Mouse (Mus musculus) cortical plate, adult 2 months (tissue): Measurements from ENCODE around the gene P4ha2. TPM values are rescaled to one million over a fixed set of nuclear protein-coding genes. Genes with fewer than 3 reads are reported as not detected.

Experiments used
- H3K27ac ChIP-seq: fragments of 200-500 bp; 2 replicates; pipeline ENCODE4 v1.5.1; 2012; ENCODE audit warnings: low read length, control low read depth, inconsistent platforms; ENCODE audit not compliant: insufficient read depth
- H3K4me1 ChIP-seq: fragments of 200-500 bp; 2 replicates; pipeline ENCODE4 v1.6.1; 2011; ENCODE audit warnings: low read length; ENCODE audit not compliant: control insufficient read depth, insufficient read depth
- H3K4me3 ChIP-seq: fragments of 200-500 bp; 2 replicates; pipeline ENCODE4 v1.5.1; 2011; ENCODE audit warnings: mild to moderate bottlenecking, low read length, control low read depth; ENCODE audit not compliant: insufficient read depth
- CTCF ChIP-seq: fragments of 200-500 bp; IDR thresholded peaks from 2 replicates; pipeline ENCODE4 v1.5.1; 2011; ENCODE audit warnings: mild to moderate bottlenecking, control low read depth, low read length; ENCODE audit not compliant: insufficient read depth; ENCODE audit errors: extremely low read depth
- POLR2A ChIP-seq: fragments of 200-500 bp; IDR thresholded peaks from 2 replicates; pipeline ENCODE4 v1.6.1; 2011; ENCODE audit warnings: mild to moderate bottlenecking, low read length, control low read depth; ENCODE audit not compliant: insufficient read depth; ENCODE audit errors: extremely low read depth
- polyA plus RNA-seq: library from polyadenylated mRNA; depleted of rRNA; stranded (reverse); fragments of >200 nt; gene quantifications from 2 replicates; pipeline ENCODE4 v1.2.3, GENCODE M21; 2012

P4ha2 gene
- polyA plus RNA-seq, 1 experiment, result 16.2 TPM

DNA sequence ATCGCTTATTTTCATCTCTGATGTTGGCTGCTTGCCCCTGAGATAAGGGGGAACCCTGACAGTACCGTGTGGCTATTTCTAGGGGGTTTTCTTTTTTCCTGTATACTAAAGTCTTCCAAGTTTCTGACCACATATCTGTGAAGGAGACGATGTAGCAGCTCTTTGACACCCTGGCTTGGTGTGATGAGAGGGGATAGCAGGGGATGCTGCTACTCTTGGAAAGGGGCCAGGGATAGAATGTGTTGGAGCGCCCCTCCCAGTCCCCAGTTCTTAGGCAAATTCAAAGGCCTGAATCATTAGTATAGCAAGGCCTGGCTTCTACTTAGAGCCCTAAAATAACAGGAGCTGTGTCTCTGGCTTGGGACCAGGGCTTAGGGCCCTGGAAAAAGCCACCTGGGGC lies 13.5 kb downstream of the P4ha2 start:
- peaks cover 5% of the 10 kb centered on the region for H3K4me1 ChIP-seq
- H3K27ac ChIP-seq, result peak overlapping the region; percentile 16
- no peak overlapping the region for H3K4me3 ChIP-seq
- TF ChIP-seq CTCF, result no peak
- TF ChIP-seq POLR2A, result no peak

GRCm38 (mm10) chr11:54114746-54115145 lies 14.9 kb downstream of the P4ha2 start:
- no peak overlapping the region for H3K4me3 ChIP-seq
- TF ChIP-seq POLR2A (no peak), CTCF (no peak)

DNA sequence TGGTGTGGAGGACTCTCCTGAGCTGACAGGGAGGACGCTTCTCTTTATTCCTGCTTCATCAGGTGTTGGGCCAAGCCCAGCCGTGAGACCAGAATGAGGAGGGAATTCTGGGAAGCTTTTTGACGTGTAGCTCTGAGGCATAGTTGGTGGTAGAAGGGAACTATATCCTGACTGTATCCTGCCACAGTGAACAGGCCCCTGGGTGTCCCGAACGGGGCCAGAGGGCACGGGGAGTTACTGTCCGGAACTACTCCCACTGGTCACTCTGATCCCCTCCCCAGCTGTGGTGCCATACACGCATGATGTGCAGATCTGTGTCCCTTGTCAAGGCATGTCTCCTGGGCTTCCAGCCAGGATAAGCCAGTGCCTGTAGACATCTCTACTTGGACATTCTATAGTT lies 15.4 kb downstream of the P4ha2 start:
- no peak overlapping the region for H3K27ac ChIP-seq
- TF ChIP-seq CTCF, result no peak
- TF ChIP-seq POLR2A, result no peak
- no peak overlapping the region for H3K4me3 ChIP-seq
- peaks cover 5% of the 10 kb centered on the region for H3K4me1 ChIP-seq

More at GRCm38 (mm10) chr11:54114746-54115145, 14.9 kb downstream of the P4ha2 start:
- H3K27ac ChIP-seq, result no peak overlapping the region
- peaks cover 5% of the 10 kb centered on the region for H3K4me1 ChIP-seq

DNA sequence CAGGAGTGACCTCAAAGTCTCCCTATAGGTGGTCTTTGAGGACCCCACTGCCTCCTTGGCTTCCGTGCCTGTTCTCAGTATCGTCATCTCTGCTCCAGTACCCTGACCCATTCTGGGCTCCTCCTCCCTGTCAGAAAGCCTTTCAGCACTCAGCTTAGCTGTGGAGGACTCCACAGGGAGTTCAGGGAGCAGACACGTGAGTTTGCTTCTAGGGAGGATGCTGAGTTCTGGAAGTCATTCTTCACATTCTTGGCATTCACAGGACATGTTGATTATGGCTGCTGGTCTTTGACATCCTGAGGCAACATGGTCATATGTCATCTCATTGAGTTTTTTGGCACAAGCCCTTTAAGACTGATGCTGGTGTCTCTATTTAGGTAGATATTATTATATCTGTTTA lies 16.0 kb downstream of the P4ha2 start:
- H3K4me3 ChIP-seq, result no peak overlapping the region
- no peak overlapping the region for H3K27ac ChIP-seq
- H3K4me1 ChIP-seq, result peaks cover 5% of the 10 kb centered on the region
- TF ChIP-seq POLR2A (no peak), CTCF (no peak)

- Histone ChIP-seq H3K27ac (no peak overlapping the region), H3K4me1 (peaks cover 5% of the 10 kb centered on the region), H3K4me3 (no peak overlapping the region)
- TF ChIP-seq POLR2A (no peak), CTCF (no peak)
Observed at GRCm38 (mm10) chr11:54116406-54116805, 16.5 kb downstream of the P4ha2 start.

- no peak overlapping the region for H3K27ac ChIP-seq
- TF ChIP-seq CTCF (no peak), POLR2A (no peak)
- H3K4me3 ChIP-seq, result no peak overlapping the region
- H3K4me1 ChIP-seq, result peaks cover 2% of the 10 kb centered on the region; the same call in 1 of the 2 replicates
Observed at GRCm38 (mm10) chr11:54117096-54117495, 17.2 kb downstream of the P4ha2 start.

DNA sequence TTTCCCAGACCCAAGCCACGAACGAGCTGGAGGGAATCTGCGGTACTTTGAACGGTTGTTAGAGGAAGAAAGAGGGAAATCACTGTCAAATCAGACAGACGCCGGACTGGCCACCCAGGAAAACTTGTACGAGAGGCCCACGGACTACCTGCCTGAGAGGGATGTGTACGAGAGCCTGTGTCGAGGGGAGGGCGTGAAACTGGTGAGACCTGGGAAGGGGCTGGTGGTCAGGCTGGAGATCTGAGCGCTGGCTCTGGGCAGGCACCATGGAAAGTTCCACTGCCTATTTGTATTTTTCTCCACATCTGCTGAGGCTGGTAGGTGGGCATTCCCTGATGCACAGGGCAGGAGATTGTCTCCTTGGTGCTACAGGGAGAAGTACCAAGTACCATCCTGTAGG lies 19.2 kb downstream of the P4ha2 start:
- no peak overlapping the region for H3K4me3 ChIP-seq
- TF ChIP-seq CTCF (no peak), POLR2A (no peak)

DNA sequence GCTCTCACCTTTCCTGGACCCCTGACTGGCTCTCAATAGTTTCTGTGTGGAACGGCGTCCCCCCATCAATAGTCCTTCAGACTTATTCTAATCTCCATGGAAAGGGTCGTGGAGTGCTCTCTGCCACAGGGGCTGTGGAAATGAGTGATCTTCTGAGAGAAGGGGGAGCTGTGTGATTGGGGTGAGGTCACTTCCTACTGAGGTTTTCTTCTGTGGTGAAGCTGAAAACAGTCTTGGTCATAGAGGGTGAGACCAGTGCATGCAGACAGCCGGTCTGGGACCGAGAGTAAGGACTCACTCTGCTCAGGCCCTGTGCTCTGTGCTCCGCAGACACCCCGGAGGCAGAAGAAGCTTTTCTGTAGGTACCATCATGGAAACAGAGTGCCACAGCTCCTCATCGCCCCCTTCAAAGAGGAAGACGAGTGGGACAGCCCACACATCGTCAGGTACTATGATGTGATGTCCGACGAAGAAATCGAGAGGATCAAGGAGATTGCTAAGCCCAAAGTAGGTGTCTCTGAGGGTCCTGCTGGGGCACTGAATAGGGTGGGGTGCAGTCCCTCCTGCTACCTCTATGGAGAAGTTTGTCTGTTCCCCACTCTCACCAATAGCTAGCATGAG lies 20.0 kb downstream of the P4ha2 start:
- no peak for TF ChIP-seq CTCF
- TF ChIP-seq POLR2A, result no peak

More for the DNA sequence above, 19.2 kb downstream of the P4ha2 start:
- Histone ChIP-seq H3K27ac (no peak overlapping the region), H3K4me1 (no peaks in the 10 kb centered on the region)

DNA sequence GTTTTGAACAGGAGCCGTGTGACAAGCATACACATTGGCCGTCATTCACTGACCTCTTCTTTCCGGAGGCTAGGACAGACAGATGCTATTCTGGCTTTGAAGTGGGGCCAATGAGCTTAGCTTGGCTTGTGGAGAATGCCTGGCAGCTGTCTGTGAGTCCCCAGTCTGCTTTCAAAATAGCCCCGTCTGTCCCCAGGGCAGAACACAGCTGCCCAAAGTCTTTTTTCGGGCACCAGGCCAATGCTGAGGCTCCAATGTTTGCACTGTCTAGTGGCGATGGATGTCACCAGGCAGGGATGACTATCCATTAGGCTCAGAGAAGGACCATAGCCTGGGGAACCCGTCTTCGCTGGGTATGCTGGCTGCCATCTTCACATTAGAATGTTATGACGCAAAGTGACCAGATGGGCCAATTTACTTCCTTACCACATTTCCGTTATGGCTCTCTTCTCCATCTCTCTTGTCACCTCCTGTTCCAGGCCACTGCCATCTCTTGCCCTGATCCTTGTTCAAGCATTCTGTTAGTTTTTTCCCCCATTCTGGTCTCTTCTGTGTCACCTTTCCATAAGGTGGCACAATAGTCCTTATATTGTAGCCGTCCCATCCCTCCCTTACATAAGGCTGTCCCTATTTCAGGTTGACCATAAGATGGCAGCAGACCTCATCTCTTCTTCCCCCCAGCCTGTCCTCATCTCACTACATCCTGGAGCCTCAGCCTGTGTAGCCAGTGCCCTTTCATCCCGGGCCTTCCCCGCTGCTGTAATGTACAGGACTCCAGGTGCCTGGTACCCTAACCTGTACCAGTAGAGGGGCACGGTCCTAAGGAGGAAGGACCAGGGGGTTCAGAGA lies 22.7 kb downstream of the P4ha2 start:
- no peak overlapping the region for H3K27ac ChIP-seq
- no peak overlapping the region for H3K4me3 ChIP-seq
- H3K4me1 ChIP-seq, result no peaks in the 10 kb centered on the region; the same call in 1 of the 2 replicates
- TF ChIP-seq POLR2A, result no peak
- TF ChIP-seq CTCF, result peak; percentile 65

More for the DNA sequence above, 20.0 kb downstream of the P4ha2 start:
- Histone ChIP-seq H3K4me1 (no peaks in the 10 kb centered on the region), H3K4me3 (no peak overlapping the region), H3K27ac (no peak overlapping the region)
